Mouse (Mus musculus): ENCODE results near the gene Cgnl1.

- TF ChIP-seq POLR2A (IDR thresholded peaks at IDR 0.05; ENCODE audit: control insufficient read depth, low read depth, low read length) (no peak), CTCF (IDR thresholded peaks at IDR 0.05; ENCODE audit: control insufficient read depth, insufficient read depth, insufficient replicate concordance, low read depth, low read length) (no peak)
Observed at GRCm38 (mm10) chr9:71722366-71722765, 49.0 kb downstream of the Cgnl1 start.

Measured in testis, adult 2 months (tissue).